Mouse (Mus musculus): ENCODE results near the gene Arid1b.

Arid1b gene

GRCm38 (mm10) chr17:5210891-5211290 lies 216.8 kb downstream of the Arid1b start:
- in situ Hi-C loops (cut with MboI, MseI) = no loop called here

GRCm38 (mm10) chr17:5212166-5212565 lies 218.0 kb downstream of the Arid1b start:
- in situ Hi-C loops (cut with MboI, MseI) = no loop called here

DNA sequence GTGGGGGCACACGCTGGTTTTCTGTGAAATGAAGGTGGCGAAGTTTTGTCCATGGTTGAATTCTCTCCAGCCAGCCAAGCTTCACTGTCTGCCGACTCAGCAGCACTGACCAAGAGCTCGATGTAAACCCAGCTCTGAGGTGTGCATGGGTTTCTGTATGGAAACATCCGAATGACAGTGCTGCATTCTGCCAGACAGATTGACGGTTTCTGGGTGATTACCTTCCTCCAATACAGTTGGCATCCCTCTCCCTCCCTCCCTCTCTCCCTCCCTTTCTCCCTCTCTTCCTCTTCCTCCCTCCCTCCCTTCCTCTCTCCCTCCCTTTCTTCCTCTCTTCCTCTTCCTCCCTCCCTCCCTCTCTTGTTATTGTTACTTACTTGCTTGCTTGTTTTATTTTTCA lies 219.3 kb downstream of the Arid1b start:
- in situ Hi-C loops (cut with MboI, MseI) = no loop called here

DNA sequence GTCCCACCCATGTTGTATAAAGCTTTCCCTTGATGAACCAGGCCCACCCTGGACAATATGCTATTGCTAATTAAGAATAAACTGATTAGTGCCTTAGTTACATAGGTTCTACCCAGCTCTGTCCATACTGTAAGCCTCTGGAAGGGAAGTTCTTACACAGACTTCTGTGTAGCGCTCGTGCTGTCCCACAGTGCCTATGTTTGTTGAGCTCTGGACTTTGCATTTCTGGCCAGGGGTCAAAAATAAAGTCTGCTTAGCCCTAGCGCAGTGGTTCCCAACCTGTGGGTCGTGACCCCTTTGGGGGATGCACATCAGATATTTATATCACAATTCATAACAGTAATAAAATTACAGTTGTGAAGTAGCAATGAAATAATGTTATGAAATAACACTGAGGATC lies 221.2 kb downstream of the Arid1b start:
- in situ Hi-C loops (cut with MboI, MseI) = no loop called here

- in situ Hi-C loops (cut with MboI, MseI) = no loop called here
These were observed 222.9 kb downstream of the Arid1b start for GRCm38 (mm10) chr17:5216965-5217546.

DNA sequence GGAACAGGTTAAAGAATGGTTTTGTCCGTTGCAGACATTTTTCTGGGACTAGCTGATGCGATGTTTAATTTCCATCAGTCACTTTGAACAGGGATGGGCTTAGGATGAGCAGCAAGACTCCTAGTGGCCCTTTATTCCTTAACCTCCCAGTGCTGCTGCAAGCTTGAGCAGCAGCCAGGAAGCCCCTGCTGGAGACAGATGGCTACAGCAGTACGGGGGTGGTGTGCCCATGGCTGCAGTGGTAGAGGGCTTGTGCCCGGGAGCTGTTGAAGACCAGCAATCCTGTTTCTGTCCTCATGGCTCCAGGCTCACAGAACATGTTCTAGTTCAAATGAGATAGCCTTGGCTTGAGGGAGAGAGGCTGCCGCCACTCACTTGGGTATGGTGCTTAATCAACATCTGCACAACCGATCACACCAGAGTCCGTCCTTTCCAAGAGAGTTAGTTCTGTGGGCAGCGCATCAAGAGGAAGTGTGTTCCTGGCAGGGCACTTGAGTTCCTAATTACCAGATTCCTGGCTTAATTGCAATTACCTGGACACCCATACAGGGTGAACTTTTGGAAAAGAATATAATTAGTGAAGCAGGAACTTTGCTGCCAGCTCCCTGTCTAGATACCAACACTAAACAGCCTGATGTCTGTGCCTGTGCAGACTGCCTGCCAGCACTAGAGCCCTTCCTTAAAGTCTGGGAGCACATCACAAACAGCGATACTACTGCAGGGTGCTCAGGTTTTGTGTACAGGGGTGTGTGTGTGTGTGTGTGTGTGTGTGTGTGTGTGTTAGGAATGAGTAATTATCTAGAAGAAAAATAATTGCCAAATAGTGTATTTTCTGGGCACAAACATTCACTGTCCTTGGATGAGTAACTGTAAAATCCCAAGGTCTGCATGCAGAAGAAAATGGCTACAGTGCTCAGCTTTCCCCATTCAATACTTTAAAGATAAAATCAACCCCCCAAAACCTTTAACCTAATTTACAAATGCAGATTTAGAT lies 224.0 kb downstream of the Arid1b start:
- in situ Hi-C loops (cut with MboI, MseI) = no loop called here

DNA sequence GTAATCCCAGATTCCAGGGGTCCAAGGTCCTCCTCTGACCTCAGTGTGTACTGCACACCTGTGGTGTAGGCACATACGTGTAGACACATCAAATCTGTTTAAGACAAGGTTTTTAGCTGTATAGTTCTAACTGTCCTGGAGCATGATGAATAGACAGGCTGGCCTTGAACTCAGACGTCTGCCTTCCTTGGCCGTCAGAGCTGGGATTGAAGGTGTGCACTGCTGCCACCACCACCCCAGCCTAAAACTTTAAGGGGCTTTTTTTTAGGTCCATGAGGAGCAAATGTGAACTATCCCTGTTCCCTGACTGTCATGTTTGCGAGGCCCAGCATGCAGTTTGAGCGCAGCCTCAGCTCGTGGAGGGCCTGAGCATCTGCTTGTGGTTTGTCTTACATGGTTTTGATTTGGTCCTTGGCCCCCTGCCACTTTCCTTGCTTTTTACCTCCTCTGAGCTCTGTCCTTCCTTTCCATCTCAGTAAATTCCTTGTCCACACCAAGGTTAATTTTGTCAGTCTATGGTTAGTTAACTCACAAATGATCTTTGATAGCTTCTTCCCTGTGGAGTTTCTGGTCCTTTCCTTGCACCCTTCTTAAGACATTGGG lies 224.9 kb downstream of the Arid1b start:
- in situ Hi-C loops (cut with MboI, MseI) = no loop called here

- in situ Hi-C loops (cut with MboI, MseI) = no loop called here
These were observed 226.9 kb downstream of the Arid1b start for GRCm38 (mm10) chr17:5221041-5221440.

DNA sequence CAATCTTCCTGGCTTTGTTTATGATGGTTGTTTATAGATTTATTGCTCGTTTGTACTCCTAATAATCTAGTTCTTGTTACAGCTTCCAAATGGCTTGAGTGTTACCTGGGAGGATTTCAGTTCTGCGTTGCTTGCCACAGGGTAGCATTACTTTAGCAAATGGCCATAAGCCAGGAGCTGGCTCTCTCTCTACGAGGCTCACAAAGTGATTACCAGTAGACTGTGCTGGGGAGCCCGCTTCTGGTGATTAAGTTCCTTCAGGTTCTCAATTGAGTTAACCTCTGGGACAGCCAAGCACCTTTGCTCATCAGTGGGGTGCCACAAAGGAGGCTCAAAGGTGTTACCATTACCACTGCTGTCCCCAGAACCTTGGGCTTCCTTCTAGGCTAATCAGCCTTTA lies 227.4 kb downstream of the Arid1b start:
- in situ Hi-C loops (cut with MboI, MseI) = no loop called here

- in situ Hi-C loops (cut with MboI, MseI) = no loop called here
These were observed 228.7 kb downstream of the Arid1b start for GRCm38 (mm10) chr17:5222827-5223226.

- in situ Hi-C loops (cut with MboI, MseI) = no loop called here
These were observed 230.8 kb downstream of the Arid1b start for GRCm38 (mm10) chr17:5224932-5225331.

DNA sequence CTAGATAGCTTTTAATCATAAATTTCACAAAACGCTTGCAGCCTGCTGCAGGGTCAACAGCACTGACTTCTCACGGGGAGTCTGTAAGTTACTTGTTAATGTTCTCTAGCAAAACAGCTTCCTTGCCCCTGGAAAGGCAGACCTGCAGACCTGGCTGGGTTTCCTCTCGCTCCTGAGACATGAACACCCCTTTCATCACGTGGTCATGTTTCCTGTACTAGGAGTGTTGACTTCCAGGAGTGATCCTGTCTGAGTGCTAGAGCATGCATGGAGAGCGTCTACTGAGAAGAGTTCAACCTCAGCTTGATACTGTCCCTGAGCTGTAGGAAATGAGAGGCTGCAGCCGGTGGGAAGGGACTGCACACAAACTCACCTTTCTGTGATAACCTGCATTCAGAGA lies 233.0 kb downstream of the Arid1b start:
- in situ Hi-C loops (cut with MboI, MseI) = no loop called here

GRCm38 (mm10) chr17:5227950-5228615 lies 234.0 kb downstream of the Arid1b start:
- in situ Hi-C loops (cut with MboI, MseI) = no loop called here

- in situ Hi-C loops (cut with MboI, MseI) = no loop called here
These were observed 234.6 kb downstream of the Arid1b start for GRCm38 (mm10) chr17:5228616-5229250.

GRCm38 (mm10) chr17:5230063-5230462 lies 235.9 kb downstream of the Arid1b start:
- in situ Hi-C loops (cut with MboI, MseI) = no loop called here

DNA sequence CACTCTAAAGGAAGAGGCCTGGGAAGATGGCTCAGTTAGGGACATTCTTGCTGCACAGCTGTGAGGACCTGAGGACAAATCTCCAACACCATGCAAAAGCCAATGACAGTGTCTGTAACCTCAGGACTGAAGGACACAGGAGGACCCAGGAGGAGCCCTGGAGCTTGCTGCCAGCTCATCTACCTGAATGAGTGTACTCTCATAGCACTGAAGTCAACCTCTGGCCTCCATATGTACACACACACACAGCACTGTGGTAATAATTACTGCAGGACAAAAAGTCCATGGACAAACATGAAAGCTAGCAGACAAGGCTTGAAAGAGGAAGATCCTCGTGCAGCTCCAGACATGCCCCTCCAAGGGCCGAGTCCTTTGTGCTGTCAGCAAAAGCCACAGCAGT lies 238.0 kb downstream of the Arid1b start:
- in situ Hi-C loops (cut with MboI, MseI) = no loop called here

- in situ Hi-C loops (cut with MboI, MseI) = no loop called here
These were observed 239.9 kb downstream of the Arid1b start for GRCm38 (mm10) chr17:5233991-5234390.

- in situ Hi-C loops (cut with MboI, MseI) = no loop called here
These were observed 240.9 kb downstream of the Arid1b start for GRCm38 (mm10) chr17:5235057-5235456.

- in situ Hi-C loops (cut with MboI, MseI) = no loop called here
These were observed 243.6 kb downstream of the Arid1b start for GRCm38 (mm10) chr17:5237765-5238164.

- in situ Hi-C loops (cut with MboI, MseI) = no loop called here
These were observed 244.5 kb downstream of the Arid1b start for GRCm38 (mm10) chr17:5238387-5239245.

- in situ Hi-C loops (cut with MboI, MseI) = no loop called here
These were observed 250.4 kb downstream of the Arid1b start for GRCm38 (mm10) chr17:5244526-5244925.

Data from T-helper 1 cell (primary cell).